Mouse (Mus musculus) thymus, postnatal 25 days (tissue): ENCODE results near the gene Wdr6.
"Not testable (repeated sequence)": the region's sequence is repeated elsewhere in the genome, so short reads cannot be mapped to it uniquely, and the experiment has no call there.

Experiments
- DNase-seq: peaks from one replicate; pipeline ENCODE4 v3.0.0; 2022

Wdr6 gene

GRCm38 (mm10) chr9:108578545-108579343, at the start of gene Wdr6:
TSS of gene Wdr6 (minus strand) at chr9:108578739.
- DNase-seq, result peak; percentile 91

DNA sequence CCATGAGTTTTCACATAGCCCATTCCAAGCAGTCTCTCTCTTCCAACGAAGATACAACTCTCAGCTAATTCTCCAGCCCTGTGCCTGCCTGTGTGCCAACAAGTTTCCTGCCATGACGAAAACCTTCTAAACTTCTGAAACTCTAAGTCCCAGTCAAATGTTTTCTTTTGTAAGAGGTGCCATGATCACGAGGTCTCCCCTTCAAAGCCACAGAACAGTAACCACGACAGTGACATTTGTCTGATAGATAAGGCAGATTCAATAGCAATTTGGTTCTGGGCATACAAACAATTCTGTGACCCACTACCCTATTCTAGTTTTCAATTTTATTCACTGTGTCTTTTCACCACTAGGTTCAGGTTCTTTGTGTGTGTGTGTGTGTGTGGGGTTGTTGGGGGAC, 49.6 kb upstream of the Wdr6 start:
- no peak for DNase-seq

- no peak for DNase-seq
These were observed 48.0 kb upstream of the Wdr6 start for GRCm38 (mm10) chr9:108626498-108626897.

DNA sequence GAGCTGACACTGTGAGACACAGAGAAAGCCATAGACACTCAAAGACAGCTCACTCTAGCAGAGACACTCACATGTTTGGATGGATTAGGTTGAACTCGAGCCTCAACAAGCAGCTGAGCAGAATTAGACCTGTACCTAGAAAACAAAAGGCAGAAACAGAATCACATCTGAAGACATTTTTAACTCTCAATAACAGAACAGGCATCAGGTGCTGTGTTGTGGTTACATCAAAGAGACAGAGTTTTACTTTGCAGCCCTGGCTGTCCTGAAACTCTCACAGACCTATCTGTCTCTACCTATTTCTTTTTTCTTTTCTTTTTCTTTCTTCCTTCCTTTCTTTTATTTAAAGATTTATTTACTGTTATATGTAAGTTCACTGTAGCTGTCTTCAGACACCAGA, 38.8 kb upstream of the Wdr6 start:
- no peak for DNase-seq

DNA sequence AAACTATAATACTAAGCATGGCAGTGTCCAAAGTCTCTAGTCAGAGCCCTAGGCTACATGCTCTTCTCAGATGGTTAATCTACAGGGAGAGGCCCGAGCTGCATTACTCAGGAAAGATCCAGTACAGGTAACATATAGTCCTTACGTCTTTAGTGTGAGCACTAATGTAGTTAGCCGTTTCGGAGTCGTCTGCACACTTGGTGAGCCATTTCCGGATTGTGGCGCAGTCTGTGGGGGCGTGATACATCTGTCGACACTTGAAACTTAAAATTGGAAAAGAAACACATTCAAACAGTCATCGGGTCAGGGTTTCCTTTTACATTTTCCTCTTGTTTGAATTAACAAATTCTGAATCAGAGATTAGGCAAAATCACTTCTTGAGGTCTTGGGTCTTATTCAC, 32.9 kb upstream of the Wdr6 start:
- no peak for DNase-seq

DNA sequence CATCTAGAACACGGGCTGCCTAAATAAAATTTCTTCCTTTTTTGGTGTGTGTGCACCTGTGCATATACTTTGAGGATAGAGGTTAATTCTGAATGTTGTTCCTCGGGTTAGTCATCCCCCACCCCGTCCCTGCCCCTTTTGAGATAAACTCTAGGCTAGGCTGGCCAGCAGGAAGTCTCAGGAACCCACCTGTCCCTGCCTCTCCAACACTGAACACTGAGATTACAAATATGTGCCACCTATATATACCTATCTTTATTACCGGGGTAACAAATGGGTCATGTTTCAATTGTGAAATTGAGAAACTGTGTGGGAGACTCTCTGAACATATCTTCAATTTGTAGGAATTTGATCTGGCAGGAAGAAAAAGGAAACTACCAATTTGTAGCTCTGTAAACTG, 30.4 kb upstream of the Wdr6 start:
- no peak for DNase-seq

DNA sequence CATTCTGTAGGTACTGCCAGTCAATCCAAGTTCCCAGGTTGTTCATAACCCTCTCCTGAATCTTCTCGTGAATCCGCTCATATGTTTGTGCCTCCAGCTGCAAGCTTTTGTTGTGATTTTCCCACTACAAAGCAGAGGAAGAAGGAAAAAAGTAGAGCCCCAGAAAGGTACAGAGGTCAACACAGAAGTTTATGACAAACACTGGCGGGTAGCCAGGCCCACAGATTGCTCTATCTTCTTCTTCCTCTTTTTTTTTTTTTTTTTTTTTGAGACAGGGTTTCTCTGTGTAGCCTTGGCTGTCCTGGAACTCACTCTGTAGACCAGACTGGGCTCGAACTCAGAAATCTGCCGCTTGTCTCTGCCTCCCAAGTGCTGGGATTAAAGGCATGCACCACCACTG, 29.4 kb upstream of the Wdr6 start:
- not testable (repeated sequence) for DNase-seq

DNA sequence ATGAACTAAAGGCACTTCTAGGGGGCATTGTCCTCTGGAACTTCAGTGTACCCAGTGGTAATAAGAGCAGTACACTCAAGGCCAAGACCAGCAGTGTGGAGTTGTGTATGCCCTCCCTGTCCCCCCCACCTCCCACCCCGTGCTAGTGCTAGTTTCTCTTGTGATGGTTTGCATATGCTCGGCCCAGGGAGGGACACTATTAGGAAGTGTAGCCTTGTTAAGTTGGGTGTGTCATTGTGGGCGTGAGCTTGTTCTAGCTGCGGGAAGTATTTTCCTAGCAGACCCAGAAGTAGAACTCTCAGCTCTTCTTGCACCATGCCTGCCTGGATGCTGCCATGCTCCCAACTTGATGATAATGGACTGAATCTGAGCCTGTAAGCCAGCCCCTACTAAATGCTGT, 23.4 kb upstream of the Wdr6 start:
- no peak for DNase-seq

- no peak for DNase-seq
These were observed 21.5 kb upstream of the Wdr6 start for GRCm38 (mm10) chr9:108600011-108600410.

- DNase-seq, result no peak
These were observed 20.6 kb upstream of the Wdr6 start for GRCm38 (mm10) chr9:108599021-108599566.

GRCm38 (mm10) chr9:108596998-108597764, 18.6 kb upstream of the Wdr6 start, which contains the start of gene P4htm:
TSS of gene P4htm (minus strand) at chr9:108597667.
- peak; percentile 63 for DNase-seq

GRCm38 (mm10) chr9:108594354-108594753, 15.8 kb upstream of the Wdr6 start:
- no peak for DNase-seq

DNA sequence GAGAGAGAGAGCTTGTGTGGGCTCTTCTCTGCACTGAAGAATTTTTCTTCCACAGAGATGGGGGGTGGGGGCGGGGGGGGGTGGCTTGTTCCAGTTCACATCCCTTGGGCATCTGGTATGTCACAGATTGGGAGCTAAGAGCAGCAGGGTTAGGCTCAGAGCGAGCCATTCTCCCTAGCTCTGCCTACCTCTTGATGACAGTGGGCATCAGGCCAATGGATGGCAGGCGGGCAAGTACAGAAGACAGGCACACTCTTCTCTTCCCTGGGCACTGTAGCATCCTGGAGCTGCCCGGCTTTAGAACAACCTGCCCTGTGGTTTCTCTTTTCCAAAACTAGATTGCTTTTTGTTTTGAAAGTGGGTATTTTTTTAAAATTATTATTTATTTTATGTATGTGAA, 12.9 kb upstream of the Wdr6 start:
- DNase-seq, result no peak

GRCm38 (mm10) chr9:108589229-108589628, 10.7 kb upstream of the Wdr6 start:
- peak; percentile 44 for DNase-seq

GRCm38 (mm10) chr9:108587571-108588180, 9.1 kb upstream of the Wdr6 start:
- no peak for DNase-seq

DNA sequence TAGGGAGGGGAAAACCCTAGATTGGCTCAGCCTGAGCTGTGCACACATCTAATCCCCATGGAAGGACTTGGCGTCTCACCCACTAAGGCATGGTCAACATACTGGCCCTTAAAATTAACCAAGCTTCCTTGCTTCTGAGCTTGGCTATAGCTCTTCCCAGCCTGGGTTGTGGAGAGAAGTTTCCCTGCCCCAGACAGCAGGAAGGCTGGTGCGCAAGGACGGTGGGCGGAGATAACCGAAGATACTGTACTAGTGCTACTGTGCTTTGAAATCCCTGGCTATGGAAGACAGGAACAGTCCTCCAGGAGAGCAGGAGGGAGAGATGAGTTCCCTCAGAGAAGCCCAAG, 778 bp upstream of the Wdr6 start:
- DNase-seq, result no peak

- DNase-seq, result peak; percentile 47
These were observed 500 bp downstream of the Wdr6 start for GRCm38 (mm10) chr9:108577934-108578544.

GRCm38 (mm10) chr9:108577025-108577424, 1.5 kb downstream of the Wdr6 start:
- no peak for DNase-seq

GRCm38 (mm10) chr9:108575321-108576297, 2.9 kb downstream of the Wdr6 start:
- no peak for DNase-seq

DNA sequence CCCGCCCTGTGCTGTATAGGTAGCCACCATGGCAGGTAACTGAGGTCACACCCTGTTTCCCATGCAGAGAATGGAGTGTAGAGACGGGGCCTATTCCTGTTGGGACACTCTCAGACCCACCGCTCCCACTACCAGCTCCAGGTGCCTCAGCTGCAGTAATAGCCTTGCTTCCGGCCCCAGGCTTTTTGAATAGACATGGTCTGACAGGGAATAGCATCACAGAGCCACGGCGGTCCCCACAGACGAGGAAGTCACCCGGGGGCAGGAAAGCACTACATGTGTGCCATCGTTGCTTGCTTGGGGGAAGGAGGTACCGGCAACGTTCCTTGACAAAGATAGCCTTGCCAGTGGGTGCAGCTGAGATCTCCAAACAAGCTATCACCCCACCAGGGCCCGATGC, 3.6 kb downstream of the Wdr6 start:
- DNase-seq, result no peak

DNA sequence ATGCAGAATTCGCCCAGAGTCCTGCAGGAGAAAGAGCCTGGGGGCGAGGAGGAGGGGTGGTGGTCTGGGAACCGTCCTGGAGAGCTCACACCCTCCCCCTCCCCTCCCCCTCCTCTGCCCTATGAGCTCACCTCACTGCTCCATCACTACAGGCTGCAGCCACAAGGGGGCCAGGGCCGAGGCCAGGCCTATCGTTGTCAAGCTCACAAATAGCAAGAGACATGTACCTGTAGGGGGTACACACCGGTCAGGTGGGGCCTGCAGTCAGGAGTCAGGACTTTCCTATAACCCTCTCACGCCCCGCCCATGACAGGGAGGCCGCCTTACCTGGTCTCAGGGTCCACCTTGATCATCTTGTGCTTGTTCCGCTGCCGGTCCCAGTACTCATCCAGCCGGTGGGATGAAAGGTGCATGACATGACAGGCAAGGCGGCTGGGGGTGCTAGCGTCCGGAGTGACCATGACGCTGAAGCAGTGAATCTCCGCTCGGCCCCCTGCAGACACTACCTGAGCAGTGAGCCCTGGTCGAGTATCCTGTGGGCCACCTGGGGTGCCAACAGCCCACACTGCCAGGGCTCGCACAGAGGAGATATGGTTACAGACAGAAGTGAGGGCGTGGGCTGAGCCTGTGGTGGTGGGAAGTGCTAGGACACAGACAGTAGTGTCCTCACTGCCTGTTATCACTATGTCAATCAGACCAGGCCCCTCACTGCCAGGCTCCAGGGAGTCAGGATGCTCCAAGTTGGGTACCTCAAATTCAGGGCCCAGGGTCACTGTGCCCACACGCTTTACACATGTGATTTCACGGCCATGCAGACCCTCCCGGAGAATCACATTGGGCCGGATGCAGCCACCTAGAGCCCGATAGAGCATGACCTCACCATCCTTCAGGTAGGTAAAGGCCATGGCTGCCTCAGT, 4.5 kb downstream of the Wdr6 start:
- DNase-seq, result peak; percentile 76
